Mouse (Mus musculus): ENCODE data around the gene Rere.

DNA sequence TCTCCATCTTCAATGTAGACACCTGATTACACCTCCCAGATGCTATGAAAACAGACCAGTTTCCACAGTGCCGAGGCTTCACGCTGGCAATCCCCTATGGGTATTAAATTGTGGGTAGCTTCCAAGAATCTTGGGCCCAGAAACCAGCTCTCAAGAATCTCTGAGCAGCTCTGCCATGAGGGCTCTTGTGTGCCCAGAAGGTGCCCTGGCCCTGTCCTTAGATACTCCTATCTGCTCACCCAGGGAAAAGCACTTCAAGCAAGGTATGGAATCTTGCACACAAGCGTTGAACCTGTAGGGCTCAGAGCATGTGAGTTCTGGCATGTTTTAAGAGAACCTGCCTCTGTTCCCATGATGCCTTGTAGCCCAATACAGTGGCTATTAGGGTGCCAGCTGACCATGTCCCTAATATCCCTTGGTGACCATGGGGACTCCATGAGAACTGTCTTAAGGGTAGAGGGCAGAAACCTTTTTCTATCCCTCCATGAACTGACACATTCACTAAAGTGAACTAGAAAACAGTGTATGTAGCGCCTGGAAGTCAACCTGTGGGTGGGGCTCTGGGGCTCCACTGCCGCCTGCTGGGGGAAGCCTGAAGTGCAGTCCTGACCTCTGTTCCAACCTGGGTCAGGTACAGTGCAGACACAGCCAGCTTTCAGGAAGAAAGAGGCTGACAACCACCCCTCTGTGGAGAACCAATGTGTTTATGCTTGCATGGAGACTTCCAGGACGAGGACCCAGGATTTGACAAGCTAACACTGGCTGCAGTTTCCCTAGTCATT lies 344.7 kb downstream of the Rere start:
- TF ChIP-seq MAFK (IDR thresholded peaks at IDR 0.05; ENCODE audit: insufficient read depth, low read depth, low read length) = no peak
- TF ChIP-seq ZNF384 (IDR thresholded peaks at IDR 0.05; ENCODE audit: low read depth, low read length) = no peak
- TF ChIP-seq CHD2 (IDR thresholded peaks at IDR 0.05; ENCODE audit: low read depth, low read length) = no peak
- no peak for TF ChIP-seq HCFC1 (IDR thresholded peaks at IDR 0.05; ENCODE audit: borderline replicate concordance, insufficient read depth, low read length)
